Mouse (Mus musculus) 3T3-L1 (cell line): ENCODE data around the gene 2010111I01Rik.
"Not testable (repeated sequence)": the region's sequence is repeated elsewhere in the genome, so short reads cannot be mapped to it uniquely, and the experiment has no call there.

Experiments used
- DNase-seq: peaks from one replicate; pipeline ENCODE4 v3.0.0-alpha.2; 2015; ENCODE audit warnings: low read depth, low spot score

Gene 2010111I01Rik

DNA sequence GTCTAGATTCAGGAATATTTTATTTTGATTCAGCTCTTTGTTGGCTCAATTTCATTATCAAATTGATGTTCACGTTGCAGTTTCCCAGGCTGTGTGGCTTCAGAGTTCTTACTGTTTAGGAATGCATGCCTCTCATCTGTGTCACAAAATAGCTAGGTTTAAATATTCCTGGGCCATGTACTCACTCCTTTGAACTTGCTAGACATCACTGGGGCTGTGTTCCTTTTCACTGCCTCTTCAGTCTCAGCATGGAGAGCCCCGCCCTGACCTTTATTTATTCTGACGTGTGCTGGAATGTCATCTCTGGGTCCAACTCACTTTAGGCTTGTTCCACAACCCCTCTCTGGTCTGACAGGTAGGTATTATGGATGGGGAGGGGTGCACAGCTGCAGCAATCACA is 228.7 kb downstream of the 2010111I01Rik start:
- peak; percentile 46 for DNase-seq

DNA sequence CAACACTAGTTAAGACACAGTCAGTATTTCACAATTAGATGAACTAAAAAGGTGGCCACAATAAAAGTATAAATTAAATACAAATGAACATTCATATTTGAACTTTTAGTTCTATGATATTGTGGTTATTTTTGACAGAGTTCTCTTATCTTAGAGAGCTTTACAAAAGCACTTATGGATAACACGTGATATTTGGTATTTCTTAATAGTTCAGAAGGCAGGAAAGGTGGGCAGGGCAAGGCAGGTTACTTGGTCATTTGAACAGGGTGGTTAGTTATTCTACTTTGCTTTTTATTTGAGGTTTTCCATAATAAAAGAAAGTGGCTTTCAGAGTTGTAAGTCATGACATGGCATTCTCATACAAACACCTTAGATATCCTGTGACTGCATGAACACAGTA is 233.3 kb downstream of the 2010111I01Rik start:
- no peak for DNase-seq

DNA sequence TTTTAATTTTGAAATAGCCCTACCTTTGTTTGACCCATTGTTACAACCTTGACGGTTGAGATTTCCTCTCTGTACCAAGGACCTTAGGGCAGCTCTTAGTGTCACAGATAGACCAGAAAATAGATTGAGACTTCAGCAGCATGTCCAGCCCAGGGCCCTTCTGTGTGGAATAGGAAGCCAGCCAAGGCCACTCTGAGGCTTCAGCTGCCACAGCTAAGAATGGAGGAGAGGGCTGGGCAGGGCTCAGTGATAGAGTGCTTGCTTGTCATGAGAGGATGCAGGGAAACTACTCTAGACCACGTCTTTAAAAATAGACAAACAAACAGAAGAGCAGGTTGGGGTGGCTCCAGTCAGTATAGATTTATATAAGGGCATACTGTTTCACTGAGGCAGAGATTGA is 234.9 kb downstream of the 2010111I01Rik start:
- DNase-seq: no peak

DNA sequence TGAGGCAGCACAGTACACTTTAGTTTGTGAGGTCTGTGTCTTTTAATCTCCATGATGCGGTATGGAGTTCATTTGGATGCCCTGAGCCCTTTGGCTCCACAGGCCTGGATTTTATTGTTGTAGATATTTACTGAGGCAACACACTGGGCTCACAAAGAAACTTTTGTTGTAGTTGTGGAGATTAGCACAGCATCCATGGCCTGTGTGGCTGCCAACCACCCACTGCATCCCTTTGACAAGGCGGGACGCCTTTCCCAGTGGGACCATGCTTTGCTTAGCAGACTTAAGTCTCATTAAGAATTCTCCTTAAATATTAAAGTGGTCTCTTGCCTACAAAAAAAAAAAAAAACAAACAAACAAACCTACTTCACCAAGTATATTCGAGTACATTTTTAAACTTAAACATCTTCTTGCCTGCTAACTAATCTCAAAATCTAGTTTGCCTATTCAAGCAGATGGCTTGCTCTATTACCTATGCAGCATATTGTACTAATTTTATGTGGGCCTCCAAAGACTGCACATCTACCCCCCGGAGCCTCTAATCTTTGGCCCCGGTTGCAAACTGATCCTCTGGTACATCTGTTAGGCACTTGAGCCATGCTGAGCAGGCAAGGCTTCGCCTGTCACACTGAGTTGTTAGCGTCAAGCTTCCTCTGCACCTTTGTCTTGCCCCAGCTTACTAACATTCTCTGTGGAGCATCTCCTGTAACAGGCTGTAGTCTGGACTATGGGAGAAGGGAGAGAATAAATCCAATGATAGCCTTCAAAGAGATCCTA is 239.0 kb downstream of the 2010111I01Rik start:
- no peak for DNase-seq

DNA sequence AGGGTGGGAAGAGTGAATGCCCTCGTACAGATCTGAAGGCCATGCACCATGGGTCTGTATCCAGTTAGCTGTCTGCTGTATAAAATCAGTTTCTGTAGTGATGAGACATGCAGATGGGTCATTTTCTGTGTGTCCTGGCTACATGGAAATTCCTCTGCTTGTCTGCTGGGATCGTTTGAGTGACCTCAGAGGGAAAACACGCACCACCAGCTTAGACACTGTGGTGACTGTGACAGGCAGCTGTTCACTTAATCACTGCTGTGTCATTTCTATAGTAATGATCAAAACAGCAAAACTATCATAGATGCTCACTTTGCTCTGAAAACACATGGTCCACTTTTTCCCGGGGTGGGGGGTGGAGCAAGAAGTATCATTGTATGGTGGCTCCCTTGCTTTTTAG is 241.1 kb downstream of the 2010111I01Rik start:
- DNase-seq: no peak

DNA sequence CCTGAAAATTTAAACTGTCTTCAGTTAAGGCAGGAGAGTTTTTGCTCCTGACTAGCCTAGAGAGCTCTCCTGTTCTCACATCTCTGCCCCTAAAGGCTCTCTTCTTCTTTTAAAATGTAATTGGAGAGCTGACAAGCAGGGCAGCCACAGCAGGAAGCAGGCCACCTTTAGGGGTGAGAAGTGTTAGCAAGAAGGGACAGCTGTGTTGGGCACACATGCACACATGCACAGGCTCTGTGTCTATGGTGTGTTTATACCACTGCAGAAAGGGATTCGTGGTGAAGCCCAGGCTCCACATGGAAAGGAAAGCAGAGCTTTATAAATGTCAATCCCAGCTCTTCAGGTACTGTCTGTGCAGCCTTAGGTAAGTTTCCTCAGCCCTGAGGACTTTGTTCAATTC is 241.7 kb downstream of the 2010111I01Rik start:
- DNase-seq: no peak

DNA sequence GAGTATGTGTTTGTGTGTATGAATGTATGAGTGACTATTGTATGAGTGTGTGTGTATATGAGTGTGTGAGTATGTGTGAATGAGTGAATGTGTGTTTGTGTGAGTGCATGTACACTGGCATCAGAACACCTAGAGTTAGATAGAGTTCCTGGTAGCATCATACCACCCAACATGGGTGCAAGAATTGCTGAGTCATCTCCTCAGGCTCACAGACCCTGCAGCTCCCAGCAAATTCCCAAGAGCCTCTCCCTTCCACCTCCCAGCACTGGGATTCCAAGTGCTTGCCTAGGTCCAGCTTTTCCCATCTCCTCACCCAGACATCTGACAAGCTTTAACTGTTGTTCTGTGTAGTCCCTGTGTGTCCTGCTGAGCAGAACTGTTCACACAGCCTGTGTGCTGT is 251.8 kb downstream of the 2010111I01Rik start:
- peak; percentile 41 for DNase-seq

DNA sequence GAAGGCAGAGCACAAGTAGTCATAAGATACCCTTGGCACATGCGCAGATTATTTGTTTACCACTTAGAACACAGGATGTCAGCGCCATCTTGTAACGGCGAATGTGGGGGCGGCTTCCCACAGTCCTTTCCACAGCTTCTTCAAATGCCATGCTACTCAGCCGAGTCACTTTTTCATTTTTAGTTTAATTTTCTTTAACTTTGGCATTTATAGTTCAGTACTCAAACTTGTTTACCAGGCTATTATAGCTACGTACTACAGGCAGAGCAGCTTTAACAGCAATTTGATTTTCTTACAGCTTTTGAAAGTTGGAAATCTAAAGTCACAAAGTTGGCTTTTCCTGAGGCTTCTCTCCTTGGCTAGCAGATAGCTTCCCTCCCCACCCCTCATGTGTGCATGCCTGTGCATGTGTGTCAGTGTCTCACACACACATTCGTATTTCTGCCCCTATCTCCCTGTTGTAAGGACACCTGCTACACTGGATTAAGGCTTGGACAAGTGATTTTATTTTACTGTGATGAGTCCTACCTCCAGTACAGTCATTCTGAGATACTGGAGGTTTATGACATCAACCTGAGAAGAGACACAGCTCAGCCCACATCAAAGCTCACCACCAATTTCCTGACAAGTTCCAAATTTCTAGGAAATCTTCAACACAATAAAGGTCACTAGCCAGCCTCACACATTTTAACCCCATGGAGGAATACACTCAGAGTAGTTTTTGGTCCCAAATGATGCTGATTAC is 258.5 kb downstream of the 2010111I01Rik start:
- no peak for DNase-seq

DNA sequence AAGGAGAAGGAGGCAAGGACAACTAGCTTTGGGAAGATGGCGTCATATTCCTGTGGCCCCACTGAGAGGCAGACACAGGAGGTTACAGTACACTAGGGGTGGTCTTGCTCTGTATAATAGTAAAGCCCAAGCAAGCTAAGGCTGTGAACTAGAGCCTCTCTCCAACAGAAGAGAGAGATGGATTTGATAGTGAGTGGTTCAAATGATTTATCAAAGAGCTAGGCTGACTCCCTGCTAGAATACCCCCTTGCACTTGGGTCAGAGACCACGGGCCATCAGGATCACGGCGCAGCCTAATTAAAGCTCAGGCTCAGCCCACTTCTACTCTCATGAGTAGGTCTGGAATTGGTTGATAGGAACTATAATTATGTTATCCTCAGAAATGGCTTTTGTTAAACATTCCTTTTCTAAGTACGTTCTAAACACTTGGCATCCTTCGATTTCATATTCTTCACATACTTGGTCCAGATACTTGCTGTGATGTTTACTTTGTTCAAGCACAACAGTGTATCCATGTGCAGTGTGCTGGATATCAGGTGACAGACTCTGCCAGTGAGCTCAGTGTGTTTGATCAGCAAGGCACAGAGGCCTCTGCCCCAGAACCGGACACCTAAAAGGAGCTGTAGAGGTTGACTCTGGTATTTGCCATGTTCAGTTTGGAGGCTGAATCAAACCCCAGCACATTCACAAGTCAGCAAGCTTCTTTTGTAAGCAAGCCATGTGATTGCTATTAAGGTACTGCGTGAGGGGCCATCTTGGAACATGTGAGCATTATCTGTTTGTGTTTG is 261.3 kb downstream of the 2010111I01Rik start:
- DNase-seq: no peak

DNA sequence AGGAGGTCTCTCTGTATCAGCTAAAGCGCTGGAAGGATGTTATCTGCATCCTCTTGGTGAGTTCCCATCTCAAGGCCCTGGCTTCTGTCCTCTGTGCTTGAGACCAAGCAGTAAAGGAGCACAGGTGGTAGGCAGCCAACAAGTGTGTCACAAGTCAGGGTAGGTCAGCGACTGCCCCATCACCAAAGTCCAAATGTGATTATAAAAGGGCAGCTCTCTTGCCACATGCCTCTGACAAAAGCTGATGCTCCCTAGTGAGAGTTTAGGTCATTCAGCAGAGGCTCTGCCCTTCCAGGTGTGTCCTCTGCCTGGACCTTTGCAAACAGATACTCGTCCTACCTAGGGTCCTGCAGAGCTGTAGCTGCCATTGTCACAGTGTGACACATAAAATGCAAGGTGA is 263.1 kb downstream of the 2010111I01Rik start:
- DNase-seq: no peak

DNA sequence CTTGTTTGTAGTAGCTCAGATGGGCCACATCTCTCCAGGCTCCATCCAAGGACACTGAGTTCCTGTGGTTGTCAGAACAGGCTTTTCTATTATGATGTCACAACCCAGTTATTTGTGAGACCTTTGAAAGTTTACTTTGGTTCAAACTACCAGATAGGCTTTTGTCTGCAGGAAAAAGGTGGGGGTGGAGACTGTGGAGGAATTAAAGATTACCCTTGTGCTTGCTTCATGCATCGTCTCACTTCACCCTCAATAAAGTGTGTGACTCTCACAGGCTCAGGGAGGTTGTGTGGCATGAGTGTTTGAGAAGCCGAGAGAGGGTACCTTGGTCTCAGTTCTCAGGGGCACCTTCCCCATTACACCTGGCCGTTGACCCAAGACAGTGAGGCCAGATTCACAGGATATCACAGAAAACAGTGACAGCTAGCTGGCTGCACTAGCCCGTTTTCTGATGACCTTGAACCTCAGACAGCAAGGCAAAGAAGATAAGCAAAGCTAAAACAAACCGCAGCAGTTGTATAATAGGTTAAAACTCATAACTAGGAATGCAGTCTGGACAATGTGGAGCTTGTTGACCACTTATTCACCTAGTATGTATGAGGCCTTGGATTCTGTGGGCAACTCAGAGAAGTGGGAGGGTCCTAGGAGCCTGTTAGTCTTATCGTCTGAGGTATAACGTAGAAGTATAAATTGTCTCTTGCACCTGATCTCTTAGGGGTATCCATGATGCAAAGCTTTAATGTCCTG is 266.4 kb downstream of the 2010111I01Rik start:
- no peak for DNase-seq

DNA sequence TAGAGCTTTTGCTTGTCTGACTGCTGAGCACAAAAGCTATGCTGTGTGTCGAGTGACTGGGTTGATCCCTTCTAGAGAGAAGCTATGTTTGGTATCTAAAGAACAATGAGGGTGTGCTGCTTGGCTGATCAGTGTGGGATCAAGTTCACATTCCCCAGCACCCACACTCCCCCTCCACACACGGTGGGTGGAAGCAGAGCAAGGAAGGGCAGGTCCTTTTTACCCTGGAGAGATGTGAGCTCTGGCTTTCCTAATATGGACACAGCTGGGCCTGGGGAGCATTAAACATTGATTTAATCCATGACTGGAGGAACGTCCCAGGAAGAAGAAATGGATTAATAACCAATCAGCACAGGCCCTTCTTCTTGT is 267.0 kb downstream of the 2010111I01Rik start:
- DNase-seq: no peak

DNA sequence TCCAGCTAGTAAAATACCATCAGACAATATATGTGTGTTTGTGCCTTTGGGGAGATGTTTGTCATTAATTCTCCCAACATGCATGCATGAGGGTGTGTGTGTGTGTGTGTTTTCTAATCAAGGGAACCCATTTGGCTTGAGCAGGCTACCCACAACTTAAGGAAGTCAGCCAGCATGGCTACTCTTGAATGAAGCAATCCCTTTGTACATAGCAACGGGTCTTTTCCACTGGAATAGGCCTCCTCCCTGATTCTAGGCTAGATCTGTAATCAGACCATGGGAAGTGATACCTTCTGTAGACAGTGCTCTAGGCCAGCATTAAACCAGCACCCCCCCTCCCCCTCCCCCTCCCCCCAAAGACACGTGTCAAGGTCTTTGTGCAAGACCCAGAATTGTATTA is 267.9 kb downstream of the 2010111I01Rik start:
- DNase-seq: no peak

DNA sequence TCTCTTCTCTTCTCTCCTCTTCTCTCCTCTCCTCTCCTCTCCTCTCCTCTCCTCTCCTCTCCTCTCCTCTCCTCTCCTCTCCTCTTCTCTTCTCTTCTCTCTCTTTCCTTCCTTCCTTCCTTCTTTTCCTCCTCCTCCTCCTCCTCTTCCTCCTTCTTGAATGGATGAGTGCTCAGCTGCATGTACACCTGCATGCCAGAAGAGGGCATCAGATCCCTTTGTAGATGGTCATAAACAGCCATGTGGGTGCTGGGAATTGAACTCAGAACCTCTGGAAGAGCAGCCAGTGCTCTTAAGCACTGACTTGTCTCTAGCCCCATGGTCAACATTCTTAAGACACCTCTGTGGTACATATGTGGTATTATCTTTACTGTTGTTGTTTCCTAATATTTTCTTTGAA is 269.8 kb downstream of the 2010111I01Rik start:
- not testable (repeated sequence) for DNase-seq

DNA sequence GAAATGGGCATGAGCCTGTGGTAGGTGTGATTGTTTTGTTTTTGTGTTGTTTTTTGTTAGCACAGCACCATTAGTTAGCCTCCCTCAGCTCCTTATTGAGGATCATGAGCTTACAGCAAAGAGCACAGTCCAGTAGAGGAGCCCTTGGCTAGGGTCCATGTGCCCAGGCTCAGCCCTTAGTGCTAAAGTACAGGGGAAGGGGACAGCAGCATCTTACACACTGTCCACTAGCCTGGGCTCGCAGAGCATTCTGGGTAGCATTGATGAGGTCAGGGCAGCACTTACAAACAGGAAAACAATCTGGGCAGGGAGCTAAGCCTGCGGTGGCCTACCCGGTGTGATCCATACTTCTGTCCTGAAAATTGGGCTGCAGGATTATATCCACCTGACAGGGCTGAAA is 270.9 kb downstream of the 2010111I01Rik start:
- no peak for DNase-seq

DNA sequence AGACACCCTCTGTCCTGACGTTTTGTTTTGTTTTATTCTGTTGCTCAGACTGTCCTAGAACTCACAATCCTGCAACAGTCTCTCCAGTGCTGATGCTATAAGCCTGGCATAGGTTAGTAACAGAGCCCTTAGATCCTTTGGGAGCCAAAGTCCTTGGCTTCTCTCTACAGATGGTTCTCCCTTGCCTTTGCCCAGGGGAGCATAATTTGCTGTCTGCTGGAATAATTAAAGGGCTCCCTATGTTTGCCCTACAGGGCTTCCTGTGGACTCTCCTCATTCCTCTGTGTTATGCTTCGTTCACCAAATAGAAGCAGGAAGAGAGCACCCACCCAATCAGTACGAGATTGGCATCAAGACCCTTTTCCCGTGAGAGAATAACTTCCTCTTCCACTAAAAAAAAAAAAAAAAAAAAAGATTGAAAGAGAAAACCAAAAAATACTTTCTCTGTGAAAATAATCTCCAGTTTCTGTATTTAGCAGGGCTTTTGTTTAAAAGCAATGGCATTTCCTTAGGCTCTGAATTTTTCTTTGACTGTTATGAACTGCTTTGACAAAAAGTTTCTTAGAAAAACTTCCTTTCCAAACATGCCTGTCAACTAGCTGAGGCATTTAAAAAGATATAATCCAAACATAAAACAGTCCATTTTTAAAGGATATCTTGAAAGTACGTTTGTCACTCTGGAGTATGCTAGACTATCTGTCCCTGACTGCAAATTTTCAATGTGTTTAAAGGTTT is 271.6 kb downstream of the 2010111I01Rik start:
- DNase-seq: no peak

DNA sequence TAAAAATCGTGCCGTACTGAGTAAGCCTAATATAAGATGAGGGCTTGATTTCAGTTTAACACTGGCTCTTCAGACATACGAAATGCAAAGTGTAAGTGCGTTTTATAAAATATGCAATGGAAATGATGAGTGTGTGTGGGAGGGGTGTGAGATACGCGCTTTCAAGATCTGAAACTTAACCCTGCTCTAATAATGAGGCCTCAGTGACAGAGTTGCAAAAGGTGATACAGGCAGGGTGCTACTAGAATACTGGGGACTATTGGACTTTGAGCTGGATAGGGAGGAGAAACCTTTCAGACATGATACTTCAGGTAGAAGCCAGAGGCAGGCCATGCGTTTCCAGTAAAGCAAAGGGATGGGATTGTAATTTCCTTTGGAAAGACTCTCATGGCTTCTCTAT is 273.4 kb downstream of the 2010111I01Rik start:
- DNase-seq: no peak

DNA sequence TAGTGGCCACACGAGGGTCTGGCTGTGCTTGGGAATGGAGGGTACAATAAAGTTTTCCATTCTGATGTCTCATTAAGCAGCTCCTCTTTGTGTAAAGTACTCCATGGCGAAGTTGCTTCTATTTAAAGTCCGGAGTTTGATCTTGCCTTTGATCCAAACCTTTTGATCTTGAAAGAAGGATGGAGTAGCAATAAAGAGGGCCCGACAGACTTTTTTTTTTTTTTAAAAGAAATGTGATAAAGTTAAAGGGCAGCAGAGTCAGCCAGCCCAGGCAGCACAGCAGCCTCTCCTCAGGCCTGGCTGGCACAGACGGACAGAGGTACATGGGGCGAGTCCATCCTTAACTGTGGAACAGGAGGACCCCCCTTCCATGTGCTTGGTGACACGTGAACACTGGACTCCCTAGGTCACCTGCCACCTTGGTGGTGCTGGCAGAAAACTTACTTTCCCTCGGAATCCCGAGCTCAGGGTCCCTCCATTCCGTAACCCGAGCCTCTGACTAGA is 274.7 kb downstream of the 2010111I01Rik start:
- DNase-seq: peak; percentile 12

DNA sequence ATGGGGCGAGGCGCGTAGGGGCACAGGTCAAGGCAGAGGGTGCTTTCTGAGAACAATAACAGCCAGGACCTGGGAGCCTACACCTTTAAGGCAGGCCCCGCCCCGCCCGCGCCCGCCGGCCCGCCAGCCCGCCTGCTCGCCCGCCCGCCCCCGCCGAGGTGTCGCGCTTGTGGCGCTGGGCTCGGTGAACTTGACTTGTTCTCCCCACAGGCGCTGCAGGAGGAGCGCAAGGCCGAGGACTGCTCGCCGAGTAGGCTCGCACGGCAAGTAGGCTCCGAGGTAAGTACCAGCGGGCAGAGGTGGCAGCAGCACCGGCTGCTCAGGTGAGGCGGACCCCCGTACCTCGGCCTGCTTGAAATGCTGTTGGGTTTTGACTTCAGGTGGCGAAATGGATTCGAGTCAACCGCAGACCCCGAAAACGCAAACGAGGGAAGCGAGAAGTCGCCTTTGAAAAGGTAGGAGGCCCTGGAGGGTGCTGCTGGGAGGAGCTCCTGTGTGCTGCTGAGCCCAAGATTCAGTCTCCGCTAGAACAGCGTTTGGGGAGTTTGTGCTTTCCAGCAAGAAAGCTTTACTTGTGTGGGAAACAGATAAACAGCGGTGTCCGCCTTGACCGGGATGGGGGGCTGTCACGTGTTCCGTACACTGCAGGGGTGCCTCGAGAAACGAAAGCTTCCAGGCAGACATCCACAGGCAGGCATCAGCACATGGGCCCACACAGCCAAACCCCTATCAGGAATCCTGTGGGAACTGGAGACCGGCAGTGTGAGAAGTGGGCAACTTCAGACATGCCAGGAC is 275.4 kb downstream of the 2010111I01Rik start:
- DNase-seq: peak; percentile 56

DNA sequence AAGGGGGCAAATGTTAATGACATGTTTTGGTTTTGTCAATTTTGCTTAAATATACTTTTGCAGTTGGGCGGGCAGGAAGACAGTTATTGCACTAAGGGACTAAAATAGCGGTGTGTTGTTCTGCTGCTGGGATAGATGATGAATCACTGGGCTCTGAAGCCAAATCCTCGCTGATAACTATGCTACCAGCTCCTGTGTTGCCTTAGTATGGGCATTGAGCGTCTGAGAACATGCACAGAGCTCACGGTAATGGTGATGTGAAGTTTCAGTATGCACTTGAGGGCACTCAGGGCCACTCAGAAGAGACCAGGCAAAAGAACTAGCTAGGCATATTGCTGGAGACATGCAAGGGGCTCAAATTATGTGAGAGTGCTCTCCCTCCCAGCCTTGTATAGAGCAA is 276.1 kb downstream of the 2010111I01Rik start:
- peak; percentile 65 for DNase-seq
